9 mouse cellular contexts compared by ENCODE assay signal in genomic region chr5:136555703-136556102, GRCm38 (mm10). TPM values are rescaled to one million over a fixed set of nuclear protein-coding genes. Genes with fewer than 3 reads are reported as not detected.
DNase-seq lines count a peak whose midpoint lies in the region; ATAC-seq and TF ChIP-seq lines count a peak whose summit lies in the region.
"Had no signal": no experiment of that assay in that cellular context is flagged by ENCODE, and none has a peak within 500 bp of the region (broad histone marks: within the 10 kb centered on the region; RNA-seq: fewer than 3 reads in every experiment).

No protein-coding gene starts in this region.

- no peaks in the 10 kb centered on the region for H3K36me3 ChIP-seq in forebrain, embryonic 15.5 days
- no peaks in the 10 kb centered on the region for H3K36me3 ChIP-seq in intestine, embryonic 15.5 days
- no peaks in the 10 kb centered on the region for H3K36me3 ChIP-seq in stomach, embryonic 15.5 days

- no peaks in the 10 kb centered on the region for H3K27me3 ChIP-seq in forebrain, embryonic 15.5 days
- no peaks in the 10 kb centered on the region for H3K27me3 ChIP-seq in intestine, embryonic 15.5 days (replicated peaks)
- no peaks in the 10 kb centered on the region for H3K27me3 ChIP-seq in stomach, embryonic 15.5 days (replicated peaks)
- H3K27me3 ChIP-seq: megakaryocyte, embryonic 14.5 days had no signal

- no peak overlapping the region for H3K4me2 ChIP-seq in forebrain, embryonic 15.5 days (replicated peaks)
- no peak overlapping the region for H3K4me2 ChIP-seq in intestine, embryonic 15.5 days (replicated peaks)
- H3K4me2 ChIP-seq in stomach, embryonic 15.5 days: no peak overlapping the region

- peak; percentile 49 for DNase-seq in cerebellum, adult 11-12 months
- DNase-seq in spleen, postnatal 4 days (ENCODE audit: low spot score in 2 of 2): peak; percentile 28 to 70
- no peak for DNase-seq in spleen, adult 12 weeks (ENCODE audit: low spot score)
- peak; percentile 70 for DNase-seq in lung, adult 2 months

- no peak overlapping the region for H3K4me3 ChIP-seq in forebrain, embryonic 15.5 days
- H3K4me3 ChIP-seq in intestine, embryonic 15.5 days (replicated peaks): no peak overlapping the region
- H3K4me3 ChIP-seq in lung, adult 2 months (replicated peaks; ENCODE audit: extremely low read depth, low read depth, low read length): no peak overlapping the region
- no peak overlapping the region for H3K4me3 ChIP-seq in stomach, embryonic 15.5 days (replicated peaks)
- H3K4me3 ChIP-seq: megakaryocyte, embryonic 14.5 days had no signal

- ATAC-seq in cerebellum, adult (ENCODE audit: insufficient number of reproducible peaks, low FRiP score, low TSS enrichment): no peak
- no peak for ATAC-seq in forebrain, embryonic 15.5 days (replicated peaks)
- peak; percentile 54; the same call in 1 of the 2 replicates for ATAC-seq in intestine, embryonic 15.5 days
- 0 out of 2 replicates have a peak, but pooled peaks have one; percentile 39 for ATAC-seq in stomach, embryonic 15.5 days (ENCODE audit: insufficient read depth, low FRiP score, low read depth)

- no peaks in the 10 kb centered on the region for H3K9me3 ChIP-seq in forebrain, embryonic 15.5 days
- no peaks in the 10 kb centered on the region for H3K9me3 ChIP-seq in intestine, embryonic 15.5 days
- H3K9me3 ChIP-seq in stomach, embryonic 15.5 days: no peaks in the 10 kb centered on the region
- H3K9me3 ChIP-seq: megakaryocyte, embryonic 14.5 days had no signal

- TF ChIP-seq POLR2A in lung, adult 2 months (IDR thresholded peaks at IDR 0.05; ENCODE audit: borderline replicate concordance, extremely low read depth, low read depth, low read length): no peak

- WGBS in forebrain, embryonic 15.5 days: 23% methylated on average over 5 of the region's 5 CpGs
- WGBS in intestine, embryonic 15.5 days: 18% methylated on average over 5 of the region's 5 CpGs
- 24% methylated on average over 5 of the region's 5 CpGs for WGBS in lung, adult 2 months
- 31% methylated on average over 5 of the region's 5 CpGs for WGBS in stomach, embryonic 15.5 days

- no peak overlapping the region for H3K9ac ChIP-seq in forebrain, embryonic 15.5 days (replicated peaks)
- H3K9ac ChIP-seq in intestine, embryonic 15.5 days: no peak overlapping the region
- no peak overlapping the region for H3K9ac ChIP-seq in stomach, embryonic 15.5 days

- H3K27ac ChIP-seq in forebrain, embryonic 15.5 days (replicated peaks): 0 out of 2 replicates have a peak overlapping the region, but pooled peaks have one; percentile 11
- peak overlapping the region; percentile 33; the same call in 1 of the 2 replicates for H3K27ac ChIP-seq in intestine, embryonic 15.5 days
- H3K27ac ChIP-seq in stomach, embryonic 15.5 days: peak overlapping the region; percentile 48; the same call in 1 of the 2 replicates

- no peak for TF ChIP-seq CTCF in lung, adult 2 months (IDR thresholded peaks at IDR 0.05; ENCODE audit: insufficient read depth, low read length)

- H3K4me1 ChIP-seq in forebrain, embryonic 15.5 days: peaks cover 51% of the 10 kb centered on the region
- peaks cover 41% of the 10 kb centered on the region for H3K4me1 ChIP-seq in intestine, embryonic 15.5 days (replicated peaks)
- peaks cover 20% of the 10 kb centered on the region; the same call in 1 of the 2 replicates for H3K4me1 ChIP-seq in lung, adult 2 months (ENCODE audit: control insufficient read depth, insufficient read depth, low read length)
- H3K4me1 ChIP-seq in stomach, embryonic 15.5 days: peaks cover 29% of the 10 kb centered on the region

RNA-seq across cellular contexts. Expression of gene Cux1, which starts 11.6 kb away (rescaled TPM):
- polyA plus RNA-seq in forebrain, embryonic 15.5 days (2015; fragmentation: Nextera tagmentation; extraction: Ambion mirVana): 144 and 146 TPM in 2 replicates
- 62.5 and 68.2 TPM in 2 replicates for polyA plus RNA-seq in intestine, embryonic 15.5 days (2015; fragmentation: Nextera tagmentation; extraction: Ambion mirVana)
- polyA plus RNA-seq in lung, adult 2 months (2012; rRNA removed): 45.9 and 46.6 TPM in 2 replicates
- polyA plus RNA-seq in stomach, embryonic 15.5 days (2015; fragmentation: Nextera tagmentation; extraction: Ambion mirVana): 73.5 and 81.0 TPM in 2 replicates

Comparison
In these comparisons a context has a peak if more than half of its experiments do, and no peak if none do; other contexts are left out.
1. ATAC-seq: peak in intestine, embryonic 15.5 days (single experiment) and stomach, embryonic 15.5 days (single experiment); none in cerebellum, adult (single experiment) and forebrain, embryonic 15.5 days (single experiment).
2. Peak in every context shown above with its lines, with median percentiles within 50 percentile points of each other: H3K27ac ChIP-seq.